Mouse (Mus musculus): ENCODE measurements around the gene Gm10142.
"Not testable (repeated sequence)": the region's sequence is repeated elsewhere in the genome, so short reads cannot be mapped to it uniquely, and the experiment has no call there.

The Gm10142 gene

DNA sequence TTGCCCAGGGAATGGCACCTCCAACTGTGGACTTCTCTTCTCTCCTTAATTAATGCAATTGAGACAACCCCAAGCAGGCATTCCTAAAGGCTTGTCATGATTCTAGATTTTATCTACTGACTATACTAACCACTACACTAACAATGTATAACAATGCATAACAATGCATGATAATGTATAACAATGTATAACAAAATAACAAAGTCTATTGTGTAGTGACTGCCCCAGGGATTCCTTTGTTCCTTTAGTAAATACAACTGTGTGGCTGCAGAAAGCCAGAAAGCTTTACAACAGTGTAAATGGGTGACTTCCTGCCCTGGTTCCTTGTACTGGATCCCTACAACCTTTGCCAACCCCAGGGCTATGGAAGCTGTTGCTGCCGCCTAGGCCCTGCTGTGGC is 20.3 kb downstream of the Gm10142 start:
- no peak for DNase-seq (ENCODE audit: extremely low spot score, low read depth, low spot score)

DNA sequence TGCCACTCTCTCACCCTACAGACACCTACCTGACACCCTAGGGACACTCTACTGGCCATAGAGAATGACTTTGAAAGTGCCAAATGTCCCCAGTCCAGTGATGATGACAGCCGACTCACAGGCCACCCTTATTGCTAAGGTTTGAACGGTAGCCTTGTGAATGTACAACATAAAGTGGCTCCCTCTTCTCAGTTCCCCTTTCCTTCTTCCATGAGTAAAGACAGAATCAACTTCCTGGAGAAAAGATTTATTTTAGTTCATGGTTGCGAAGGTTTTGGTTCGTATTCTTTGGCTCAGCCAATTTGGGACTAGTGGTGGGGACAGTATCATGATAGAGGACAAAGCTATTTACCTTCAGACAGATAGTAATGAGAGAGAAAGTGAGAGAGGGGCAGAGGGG is 23.3 kb downstream of the Gm10142 start:
- no peak for DNase-seq (ENCODE audit: extremely low spot score, low read depth, low spot score)

DNA sequence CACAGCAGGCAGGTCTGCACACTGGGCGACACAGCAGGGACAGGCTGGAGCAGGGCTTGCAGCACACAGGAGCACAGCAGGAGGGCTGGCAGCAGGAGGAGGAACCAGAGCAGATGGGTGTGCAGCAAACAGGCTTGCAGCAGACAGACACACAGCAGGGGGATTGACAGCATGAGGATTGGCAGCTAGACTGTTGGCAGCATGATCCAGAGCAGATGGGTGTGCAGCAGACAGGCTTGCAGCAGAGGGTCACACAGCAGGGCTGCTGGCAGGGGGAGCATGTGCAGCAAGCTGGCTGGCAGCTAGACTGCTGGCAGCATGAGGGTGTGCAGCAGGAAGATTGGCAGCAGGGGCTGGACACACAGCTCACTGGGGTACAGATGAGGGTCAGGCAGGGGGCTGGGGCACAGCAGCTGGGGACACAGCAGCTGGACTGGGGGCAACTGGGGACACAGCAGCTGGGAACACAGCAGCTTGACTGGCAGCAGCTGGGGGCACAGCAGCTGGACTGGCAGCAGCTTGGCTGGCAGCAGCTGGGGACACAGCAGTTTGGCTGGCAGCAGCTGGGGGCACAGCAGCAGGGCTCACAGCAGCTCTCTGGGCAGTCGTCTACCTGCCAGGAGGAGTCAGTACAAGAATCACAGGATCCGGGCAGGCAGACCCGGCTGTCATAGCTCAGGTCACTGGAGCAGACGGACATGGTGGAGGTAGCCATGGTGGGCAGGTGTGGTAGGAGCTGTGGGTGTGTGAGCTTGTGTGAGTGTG is 26.5 kb downstream of the Gm10142 start, which contains the start of gene Gm18596:
Gene Gm18596 (minus strand): TSS at position 715 of the 765 bp plus-strand sequence.
- not testable (repeated sequence) for DNase-seq (ENCODE audit: extremely low spot score, low read depth, low spot score)

DNA sequence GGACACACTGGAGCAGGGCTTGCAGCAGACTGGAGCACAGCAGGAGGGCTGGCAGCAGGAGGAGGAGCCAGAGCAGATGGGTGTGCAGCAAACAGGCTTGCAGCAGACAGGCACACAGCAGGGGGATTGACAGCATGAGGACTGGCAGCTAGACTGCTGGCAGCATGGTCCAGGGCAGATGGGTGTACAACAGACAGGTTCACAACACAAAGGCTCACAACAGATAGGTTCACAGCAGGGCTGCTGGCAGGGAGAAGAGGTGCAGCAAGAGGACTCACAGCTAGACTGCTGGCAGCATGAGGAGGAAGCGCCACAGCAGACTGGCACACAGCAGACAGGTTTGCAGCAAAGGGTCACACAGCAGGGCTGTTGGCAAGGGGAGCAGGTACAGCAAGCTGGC is 35.1 kb downstream of the Gm10142 start:
- DNase-seq (ENCODE audit: extremely low spot score, low read depth, low spot score), result not testable (repeated sequence)

DNA sequence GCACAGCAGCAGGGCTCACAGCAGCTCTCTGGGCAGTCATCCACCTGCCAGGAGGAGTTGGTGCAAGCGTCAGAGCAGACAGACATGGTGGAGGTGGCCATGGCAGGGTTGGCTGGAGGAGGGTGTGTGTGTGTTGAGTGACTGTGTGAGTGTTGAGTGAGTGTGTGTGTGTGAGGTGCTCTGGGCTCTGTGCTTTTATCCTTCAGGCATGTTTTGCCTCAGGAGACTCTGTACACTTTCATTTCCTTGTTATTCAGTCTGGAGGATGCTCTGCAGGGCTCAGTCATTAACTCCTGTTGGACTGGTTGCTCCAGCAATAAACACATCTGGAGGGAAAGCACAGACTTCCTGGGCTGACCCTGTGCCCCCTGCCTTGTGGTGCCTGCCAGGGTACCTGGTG is 35.6 kb downstream of the Gm10142 start, which contains the start of gene Gm9736:
Gene Gm9736 (minus strand): TSS at position 101 of the 400 bp plus-strand sequence.
- not testable (repeated sequence) for DNase-seq (ENCODE audit: extremely low spot score, low read depth, low spot score)

DNA sequence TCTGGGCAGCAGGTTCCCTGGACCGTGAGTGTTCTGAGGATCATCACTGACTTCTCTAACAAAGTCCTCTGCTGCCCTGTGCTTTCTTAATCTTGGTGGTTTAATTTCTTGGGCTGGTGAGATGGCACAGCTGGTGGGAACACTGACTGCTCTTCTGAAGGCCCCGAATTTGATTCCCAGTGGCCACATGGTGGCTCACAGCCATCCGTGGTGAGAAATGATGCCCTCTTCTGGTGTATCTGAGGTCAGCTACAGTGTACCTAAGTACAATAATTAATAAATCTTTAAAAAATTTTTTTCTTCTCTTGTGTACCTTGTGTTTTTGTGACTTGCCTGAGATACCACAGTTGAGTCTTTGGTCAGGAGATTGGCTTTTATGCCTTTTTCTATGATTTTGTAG is 36.7 kb downstream of the Gm10142 start:
- not testable (repeated sequence) for DNase-seq (ENCODE audit: extremely low spot score, low read depth, low spot score)

DNA sequence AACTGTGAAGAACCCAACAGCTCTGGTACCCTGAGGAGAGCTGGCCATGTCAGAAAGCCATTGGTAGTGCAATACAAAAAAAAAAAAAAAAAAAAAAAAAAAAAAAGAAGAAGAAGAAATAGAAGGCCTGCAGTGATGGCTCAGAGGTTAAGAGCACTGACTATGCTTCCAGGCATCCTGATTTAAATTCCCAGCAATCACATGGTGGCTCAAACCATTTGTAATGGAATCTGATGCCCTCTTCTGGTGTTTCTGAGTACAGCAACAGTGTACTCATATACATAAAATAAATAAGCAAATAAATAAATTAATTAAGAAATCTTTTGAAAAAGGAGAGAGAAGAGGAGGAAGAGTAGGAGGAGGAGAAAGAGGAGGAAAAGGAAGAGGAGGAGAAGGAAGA is 37.8 kb downstream of the Gm10142 start:
- DNase-seq (ENCODE audit: extremely low spot score, low read depth, low spot score), result no peak

DNA sequence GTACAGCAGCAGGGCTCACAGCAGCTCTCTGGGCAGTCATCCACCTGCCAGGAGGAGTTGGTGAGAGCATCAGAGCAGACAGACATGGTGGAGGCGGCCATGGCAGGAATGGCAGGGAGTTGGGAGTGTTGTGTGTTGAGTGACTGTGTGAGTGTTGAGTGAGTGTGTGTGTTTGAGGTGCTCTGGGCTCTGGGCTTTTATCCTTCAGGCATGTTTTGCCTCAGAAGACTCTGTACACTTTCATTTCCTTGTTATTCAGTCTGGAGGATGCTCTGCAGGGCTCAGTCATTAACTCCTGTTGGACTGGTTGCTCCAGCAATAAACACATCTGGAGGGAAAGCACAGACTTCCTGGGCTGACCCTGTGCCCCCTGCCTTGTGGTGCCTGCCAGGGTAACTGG is 44.0 kb downstream of the Gm10142 start, which contains the start of gene Gm3233:
Gene Gm3233 (minus strand): TSS at position 101 of the 400 bp plus-strand sequence.
- not testable (repeated sequence) for DNase-seq (ENCODE audit: extremely low spot score, low read depth, low spot score)

All from hindlimb bud, embryonic 11.5 days (tissue).